Mouse (Mus musculus) lung, embryonic 16.5 days (tissue): ENCODE data around the gene Aadacl4. TPM values are rescaled to one million over a fixed set of nuclear protein-coding genes. Genes with fewer than 3 reads are reported as not detected.
A peak's percentile ranks its signal among the peaks of the same experiment; 100 is the strongest.
"Not testable (repeated sequence)": the region's sequence is repeated elsewhere in the genome, so short reads cannot be mapped to it uniquely, and the experiment has no call there.

ENCODE experiments used
- ATAC-seq: fragments of 200-750 bp; cut with Nextera tagmentation; 2 replicates; pipeline ENCODE4 v1.8.0; 2017; ENCODE audit warnings: low read depth, mild to moderate bottlenecking, moderate library complexity
- H3K27ac ChIP-seq: fragments of 300-500 bp; sonication (generic); 2 replicates; pipeline ENCODE4 v1.5.1; 2014; ENCODE audit warnings: mild to moderate bottlenecking, control low read depth, low read length
- H3K27me3 ChIP-seq: fragments of 300-500 bp; sonication (generic); 2 replicates; pipeline ENCODE4 v1.6.1; 2014; ENCODE audit warnings: low read depth, low read length, mixed read lengths; ENCODE audit not compliant: control insufficient read depth, insufficient read depth
- H3K36me3 ChIP-seq: fragments of 300-500 bp; sonication (generic); 2 replicates; pipeline ENCODE4 v1.6.1; 2014; ENCODE audit warnings: low read length; ENCODE audit not compliant: control insufficient read depth, insufficient read depth
- H3K4me1 ChIP-seq: fragments of 300-500 bp; sonication (generic); replicated peaks from 2 replicates; pipeline ENCODE4 v1.6.1; 2014; ENCODE audit warnings: low read length, mixed read lengths; ENCODE audit not compliant: control insufficient read depth, insufficient read depth
- H3K4me2 ChIP-seq: fragments of 300-500 bp; sonication (generic); 2 replicates; pipeline ENCODE4 v1.6.1; 2014; ENCODE audit warnings: low read depth, low read length, control low read depth
- H3K4me3 ChIP-seq: fragments of 300-500 bp; sonication (generic); 2 replicates; pipeline ENCODE4 v1.5.1; 2014; ENCODE audit warnings: mild to moderate bottlenecking, low read length, control low read depth
- H3K9ac ChIP-seq: fragments of 300-500 bp; sonication (generic); 2 replicates; pipeline ENCODE4 v1.6.1; 2014; ENCODE audit warnings: low read length, control low read depth
- H3K9me3 ChIP-seq: fragments of 300-500 bp; sonication (generic); 2 replicates; pipeline ENCODE4 v1.6.1; 2016; ENCODE audit warnings: low read length; ENCODE audit not compliant: control insufficient read depth
- WGBS: fragments of 180-500 bp; shearing (Covaris S2); extraction: QIAGEN DNeasy Blood & Tissue Kit; methylation state at CpG from one replicate; pipeline ENCODE4 v1.1.7; 2014; 5-methylcytosine and 5-hydroxymethylcytosine counted together
- polyA plus RNA-seq: library from polyadenylated mRNA; unstranded; fragments of >200 nt; fragmentation: Nextera tagmentation; extraction: Ambion mirVana; gene quantifications from 2 replicates; pipeline ENCODE4 v1.2.1, GENCODE M21; 2015

The Aadacl4 gene
- polyA plus RNA-seq: not detected in 2 replicates

DNA sequence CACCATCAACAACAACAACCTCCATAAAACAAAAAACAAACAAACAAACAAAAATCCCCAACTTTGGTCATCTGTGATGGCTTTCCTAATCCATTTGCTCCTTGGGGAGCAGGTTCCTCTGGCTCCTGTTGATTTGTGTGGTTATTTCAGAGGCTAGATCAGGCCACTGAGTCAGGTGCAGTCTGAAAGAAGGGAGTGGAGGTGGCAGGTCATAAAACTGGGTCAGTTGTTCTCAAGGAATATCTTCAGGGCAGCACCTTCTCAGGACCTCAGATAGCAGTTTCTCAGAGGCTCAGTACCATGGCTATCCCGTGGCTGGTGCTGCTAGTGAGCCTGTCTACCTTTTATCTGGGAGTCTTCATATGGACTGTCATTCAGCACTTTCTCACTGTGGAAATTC is at the start of gene Aadacl4:
TSS of gene Aadacl4 (plus strand) at position 301 of the 400 bp plus-strand sequence.
- Histone ChIP-seq H3K27ac (no peak within 1 kb of the TSS), H3K4me1 (no peaks in the 10 kb centered on the region), H3K9ac (no peak within 1 kb of the TSS), H3K4me3 (no peak within 1 kb of the TSS), H3K27me3 (no peaks in the 10 kb centered on the region), H3K36me3 (no peaks in the 10 kb centered on the region), H3K4me2 (no peak within 1 kb of the TSS), H3K9me3 (no peaks in the 10 kb centered on the region)
- 38% methylated on average over 1 of the region's 1 CpGs for WGBS
- ATAC-seq: no peak

DNA sequence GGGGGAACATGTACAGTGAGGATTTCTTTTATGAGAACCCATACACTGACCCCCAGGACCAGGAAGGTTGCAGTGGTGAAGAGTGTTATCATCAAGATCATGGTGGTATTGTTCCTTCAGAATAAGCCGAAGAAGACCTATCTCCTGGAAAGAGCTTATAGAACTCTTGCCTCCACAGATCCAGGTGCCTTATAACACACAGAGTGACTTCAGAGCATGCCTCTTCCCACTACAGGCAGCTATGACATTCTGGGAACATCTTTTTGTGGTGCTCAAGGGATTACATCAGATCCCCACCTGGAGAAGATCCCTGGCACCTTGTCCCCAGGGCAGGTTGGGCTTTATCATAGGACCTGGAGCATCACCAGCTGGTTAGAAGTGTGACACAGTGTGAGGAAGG is 48.5 kb upstream of the Aadacl4 start, which contains the start of gene Gm13124:
TSS of gene Gm13124 (minus strand) at position 101 of the 400 bp plus-strand sequence.
- 94% methylated on average over 1 of the region's 1 CpGs for WGBS
- Histone ChIP-seq H3K9me3 (peaks cover 4% of the 10 kb centered on the region; the same call in 1 of the 2 replicates), H3K4me3 (no peak within 1 kb of the TSS), H3K4me1 (no peaks in the 10 kb centered on the region), H3K27ac (no peak within 1 kb of the TSS), H3K4me2 (no peak within 1 kb of the TSS), H3K27me3 (no peaks in the 10 kb centered on the region), H3K36me3 (no peaks in the 10 kb centered on the region), H3K9ac (no peak within 1 kb of the TSS)
- ATAC-seq: no peak

DNA sequence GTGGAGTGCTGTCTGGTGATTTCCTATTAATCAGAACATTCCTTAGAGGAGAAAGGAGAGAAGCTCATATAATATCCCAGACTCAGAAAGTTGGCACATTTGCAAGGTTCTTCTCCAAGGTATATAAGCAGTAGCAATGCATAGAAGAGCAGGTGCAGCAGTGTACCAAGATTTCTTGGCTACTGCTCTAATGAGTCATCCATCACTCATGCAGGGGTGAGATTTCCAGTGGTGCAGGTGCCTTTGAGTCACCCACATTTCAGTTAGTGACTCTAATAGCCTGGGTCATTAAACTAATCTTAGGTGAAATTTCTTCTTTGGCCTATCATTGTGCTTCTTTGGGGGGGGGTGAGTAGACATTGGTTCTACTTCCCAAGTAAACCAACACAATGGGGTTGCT is 45.8 kb upstream of the Aadacl4 start:
- H3K27ac ChIP-seq: no peak overlapping the region
- no peak for ATAC-seq
- no peak overlapping the region for H3K4me3 ChIP-seq
- no peaks in the 10 kb centered on the region for H3K36me3 ChIP-seq
- H3K27me3 ChIP-seq: no peaks in the 10 kb centered on the region
- no peak overlapping the region for H3K4me2 ChIP-seq
- H3K9me3 ChIP-seq: no peaks in the 10 kb centered on the region
- no peaks in the 10 kb centered on the region for H3K4me1 ChIP-seq
- H3K9ac ChIP-seq: no peak overlapping the region

DNA sequence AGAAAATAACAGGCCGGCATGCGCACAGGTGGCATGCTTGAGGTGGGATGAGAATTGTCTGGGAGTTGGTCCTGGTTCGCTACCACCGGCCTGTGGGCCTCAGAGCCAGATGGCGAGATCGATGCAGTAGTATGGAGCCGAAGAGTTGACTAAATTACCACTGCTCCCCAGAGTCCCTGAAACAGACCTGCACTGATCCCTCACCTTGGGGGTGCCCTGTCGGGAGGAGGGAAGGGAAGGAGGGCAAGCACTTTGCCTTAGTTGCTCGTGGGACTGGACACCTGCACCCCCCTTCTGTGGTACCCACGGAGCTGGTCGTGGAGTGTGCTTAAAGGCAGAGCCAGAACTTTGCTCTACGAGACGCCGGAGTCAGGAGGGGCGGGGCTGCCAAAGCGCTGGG is 27.3 kb upstream of the Aadacl4 start:
- not testable (repeated sequence) for H3K4me1 ChIP-seq, H3K36me3 ChIP-seq, H3K9ac ChIP-seq, H3K27me3 ChIP-seq, H3K9me3 ChIP-seq, H3K4me3 ChIP-seq, H3K27ac ChIP-seq, H3K4me2 ChIP-seq
- peak; percentile 54; the same call in 1 of the 2 replicates for ATAC-seq
- WGBS: 79% methylated on average over 12 of the region's 16 CpGs

DNA sequence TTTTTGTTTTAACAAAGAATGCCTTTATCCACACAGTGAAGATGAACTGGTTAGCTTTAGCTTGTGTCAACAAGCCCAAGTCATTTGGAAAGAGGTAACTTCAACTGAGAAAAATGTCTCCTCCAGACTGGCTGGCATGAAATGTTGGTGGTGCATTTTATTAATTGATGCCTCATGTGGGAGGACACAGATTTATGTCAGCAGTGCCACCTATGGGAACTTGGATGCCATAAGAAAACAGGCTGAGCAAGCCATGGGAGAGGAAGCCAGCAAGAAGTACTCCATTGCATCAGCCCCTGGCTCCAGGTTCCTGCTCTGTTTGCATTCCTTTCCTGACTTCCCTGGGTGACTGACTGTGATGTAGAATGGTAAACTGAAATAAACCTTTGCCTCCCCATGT is 20.7 kb upstream of the Aadacl4 start:
- no peaks in the 10 kb centered on the region for H3K4me1 ChIP-seq
- H3K36me3 ChIP-seq: no peaks in the 10 kb centered on the region
- ATAC-seq: no peak
- no peak overlapping the region for H3K4me3 ChIP-seq
- no peak overlapping the region for H3K9ac ChIP-seq
- 0 out of 2 replicates have a peak, but pooled peaks cover 2% of the 10 kb centered on the region for H3K9me3 ChIP-seq
- H3K27me3 ChIP-seq: no peaks in the 10 kb centered on the region
- no peak overlapping the region for H3K4me2 ChIP-seq
- no peak overlapping the region for H3K27ac ChIP-seq

DNA sequence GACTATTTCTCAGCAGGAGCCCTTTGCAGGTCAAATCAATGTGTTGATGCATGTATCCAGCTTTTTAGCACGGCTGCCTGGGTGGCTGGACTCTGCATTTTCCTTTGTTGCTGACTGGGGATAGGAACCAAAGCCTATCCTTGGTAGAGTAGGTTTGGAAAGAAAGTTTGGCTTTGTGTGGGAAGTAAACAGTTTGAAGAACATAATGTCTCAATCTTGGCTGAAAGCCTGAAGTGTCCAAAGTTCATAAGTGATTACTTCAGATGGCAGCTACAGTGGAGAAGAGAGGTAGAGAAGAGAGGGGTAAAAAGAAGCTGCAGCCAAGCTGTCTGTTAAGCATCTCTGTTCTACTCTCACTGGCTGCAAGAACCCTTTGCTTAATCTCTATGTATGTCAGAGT is 1.1 kb downstream of the Aadacl4 start:
- Histone ChIP-seq H3K9me3 (peaks cover 3% of the 10 kb centered on the region; the same call in 1 of the 2 replicates), H3K27me3 (no peaks in the 10 kb centered on the region), H3K4me2 (no peak overlapping the region), H3K27ac (no peak overlapping the region), H3K4me3 (no peak overlapping the region), H3K36me3 (no peaks in the 10 kb centered on the region), H3K4me1 (no peaks in the 10 kb centered on the region), H3K9ac (no peak overlapping the region)
- WGBS: 56% methylated on average over 1 of the region's 1 CpGs
- no peak for ATAC-seq

DNA sequence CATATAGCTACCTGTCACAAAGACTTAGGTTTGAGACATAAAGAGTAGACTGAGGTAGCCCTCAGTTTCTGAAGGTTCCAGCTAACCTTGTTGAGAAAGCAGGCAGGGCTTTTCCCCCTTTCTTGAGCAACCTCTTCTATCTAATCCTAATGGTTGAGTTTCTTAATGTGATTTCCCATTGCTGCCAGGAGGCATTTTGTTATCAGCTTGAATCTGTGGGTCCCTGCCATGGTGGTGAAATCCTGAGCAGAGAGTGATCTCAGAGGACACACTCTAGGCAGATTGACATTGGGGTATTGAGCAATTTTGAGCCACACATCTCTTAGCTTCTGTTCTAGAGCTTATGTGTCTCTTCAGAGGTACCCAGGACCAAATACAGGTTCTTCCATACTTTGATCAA is 24.8 kb downstream of the Aadacl4 start:
- Histone ChIP-seq H3K27me3 (no peaks in the 10 kb centered on the region), H3K36me3 (no peaks in the 10 kb centered on the region), H3K4me3 (no peak overlapping the region), H3K27ac (no peak overlapping the region), H3K9ac (no peak overlapping the region), H3K9me3 (peaks cover 3% of the 10 kb centered on the region), H3K4me1 (no peaks in the 10 kb centered on the region), H3K4me2 (no peak overlapping the region)
- no peak for ATAC-seq

Other genes starting within 250 kb of the Aadacl4 start
- gene Pramef20, start 235.8 kb upstream of the Aadacl4 start, polyA plus RNA-seq: not detected in 2 replicates
- gene Pramef12, start 205.2 kb upstream of the Aadacl4 start, polyA plus RNA-seq: 0.06 and 0.09 TPM in 2 replicates
- not detected in 2 replicates for gene 1700012P22Rik, start 174.9 kb upstream of the Aadacl4 start, polyA plus RNA-seq
- not detected in 2 replicates for gene Gm9944, start 160.4 kb upstream of the Aadacl4 start, polyA plus RNA-seq
- gene Aadacl3, start 150.0 kb upstream of the Aadacl4 start, polyA plus RNA-seq: not detected in 2 replicates
- not detected in 2 replicates for gene 9430007A20Rik, start 93.9 kb upstream of the Aadacl4 start, polyA plus RNA-seq
- not detected in 2 replicates for gene Gm13124, start 48.6 kb upstream of the Aadacl4 start, polyA plus RNA-seq
- gene Gm436, start 72.7 kb downstream of the Aadacl4 start, polyA plus RNA-seq: not detected in 2 replicates
- not detected in 2 replicates for gene Gm13178, start 107.7 kb downstream of the Aadacl4 start, polyA plus RNA-seq
- not detected in 2 replicates for gene Gm438, start 172.9 kb downstream of the Aadacl4 start, polyA plus RNA-seq